Mouse (Mus musculus) limb, embryonic 10.5 days (tissue): Measurements from ENCODE around the gene Abhd17a. TPM values are rescaled to one million over a fixed set of nuclear protein-coding genes. Genes with fewer than 3 reads are reported as not detected.

Source experiments
- DNase-seq: peaks from one replicate; pipeline ENCODE4 v3.0.0-alpha.2; 2017; ENCODE audit warnings: low spot score
- H3K27ac ChIP-seq: fragments of 300-500 bp; sonication (generic); 2 replicates; pipeline ENCODE4 v1.5.1; 2016; ENCODE audit warnings: mild to moderate bottlenecking
- H3K27me3 ChIP-seq: fragments of 300-500 bp; sonication (generic); 2 replicates; pipeline ENCODE4 v1.6.1; 2016; ENCODE audit warnings: low read depth, mild to moderate bottlenecking; ENCODE audit not compliant: poor library complexity, severe bottlenecking
- H3K36me3 ChIP-seq: fragments of 300-500 bp; sonication (generic); 2 replicates; pipeline ENCODE4 v1.6.1; 2016; ENCODE audit warnings: mild to moderate bottlenecking, moderate library complexity
- H3K4me1 ChIP-seq: fragments of 300-500 bp; sonication (generic); 2 replicates; pipeline ENCODE4 v1.6.1; 2016
- H3K4me3 ChIP-seq: fragments of 300-500 bp; sonication (generic); 2 replicates; pipeline ENCODE4 v1.5.1; 2016; ENCODE audit warnings: mild to moderate bottlenecking, moderate library complexity
- H3K9me3 ChIP-seq: fragments of 300-500 bp; sonication (generic); replicated peaks from 2 replicates; pipeline ENCODE4 v1.6.1; 2016; ENCODE audit warnings: mild to moderate bottlenecking
- whole genome bisulfite sequencing: fragments of 180-500 bp; shearing (Covaris S2); methylation state at CpG from one replicate; pipeline ENCODE4 v1.1.7; 2016; 5-methylcytosine and 5-hydroxymethylcytosine counted together
- polyA plus RNA-seq: library from polyadenylated mRNA; unstranded; fragments of >200 nt; fragmentation: Nextera tagmentation; extraction: Ambion mirVana; gene quantifications from 2 replicates; pipeline ENCODE4 v1.2.1, GENCODE M21; 2016

Gene Abhd17a
- polyA plus RNA-seq, 1 experiment from 2014 or later: 108 TPM

GRCm38 (mm10) chr10:80569664-80570066 is 20.5 kb downstream of the Abhd17a start:
- Histone ChIP-seq H3K4me3 (peak overlapping the region; percentile 44), H3K36me3 (peaks cover 30% of the 10 kb centered on the region), H3K9me3 (no peaks in the 10 kb centered on the region), H3K27me3 (no peaks in the 10 kb centered on the region), H3K27ac (peak overlapping the region; percentile 86), H3K4me1 (peaks cover 64% of the 10 kb centered on the region)
- peak; percentile 61 for DNase-seq
- WGBS: 29% methylated on average over 10 of the region's 10 CpGs

- no peak for DNase-seq
- Histone ChIP-seq H3K9me3 (no peaks in the 10 kb centered on the region), H3K27me3 (no peaks in the 10 kb centered on the region), H3K27ac (no peak overlapping the region), H3K4me1 (peaks cover 57% of the 10 kb centered on the region), H3K4me3 (no peak overlapping the region), H3K36me3 (peaks cover 31% of the 10 kb centered on the region)
- 96% methylated on average over 29 of the region's 29 CpGs for WGBS
Measured at GRCm38 (mm10) chr10:80568876-80569275, 21.3 kb downstream of the Abhd17a start.

GRCm38 (mm10) chr10:80566375-80567092 is 23.6 kb downstream of the Abhd17a start:
- Histone ChIP-seq H3K27ac (no peak overlapping the region), H3K27me3 (no peaks in the 10 kb centered on the region), H3K4me3 (no peak overlapping the region), H3K36me3 (peaks cover 33% of the 10 kb centered on the region), H3K9me3 (no peaks in the 10 kb centered on the region), H3K4me1 (peaks cover 45% of the 10 kb centered on the region)
- peak; percentile 91 for DNase-seq
- WGBS: 32% methylated on average over 17 of the region's 17 CpGs

- no peaks in the 10 kb centered on the region for H3K9me3 ChIP-seq
- DNase-seq: peak; percentile 95
- H3K4me1 ChIP-seq: peaks cover 43% of the 10 kb centered on the region
- no peaks in the 10 kb centered on the region for H3K27me3 ChIP-seq
- H3K4me3 ChIP-seq: peak within 1 kb of the TSS; percentile 89
- peaks cover 21% of the 10 kb centered on the region for H3K36me3 ChIP-seq
- under 1% methylated on average over 72 of the region's 72 CpGs for WGBS
- peak within 1 kb of the TSS; percentile 98 for H3K27ac ChIP-seq
Measured at GRCm38 (mm10) chr10:80561116-80561944, 28.8 kb downstream of the Abhd17a start, which contains the start of gene Rexo1. Rexo1 (minus strand) TSS chr10:80561560.

GRCm38 (mm10) chr10:80560621-80561020 is 29.5 kb downstream of the Abhd17a start:
- WGBS: 1% methylated on average over 13 of the region's 13 CpGs
- peaks cover 41% of the 10 kb centered on the region for H3K4me1 ChIP-seq
- peak overlapping the region; percentile 89 for H3K4me3 ChIP-seq

GRCm38 (mm10) chr10:80559431-80559830 is 30.7 kb downstream of the Abhd17a start:
- Histone ChIP-seq H3K4me1 (peaks cover 43% of the 10 kb centered on the region), H3K36me3 (peaks cover 21% of the 10 kb centered on the region), H3K27me3 (no peaks in the 10 kb centered on the region), H3K9me3 (no peaks in the 10 kb centered on the region), H3K4me3 (0 out of 2 replicates have a peak overlapping the region, but pooled peaks have one; percentile 20), H3K27ac (no peak overlapping the region)
- DNase-seq: no peak
- 92% methylated on average over 7 of the region's 7 CpGs for WGBS

More at GRCm38 (mm10) chr10:80560621-80561020, 29.5 kb downstream of the Abhd17a start:
- Histone ChIP-seq H3K9me3 (no peaks in the 10 kb centered on the region), H3K27ac (peak overlapping the region; percentile 98), H3K36me3 (peaks cover 21% of the 10 kb centered on the region), H3K27me3 (no peaks in the 10 kb centered on the region)
- DNase-seq: no peak

- H3K4me3 ChIP-seq: no peak overlapping the region
- peaks cover 29% of the 10 kb centered on the region for H3K36me3 ChIP-seq
- H3K4me1 ChIP-seq: peaks cover 41% of the 10 kb centered on the region
- no peaks in the 10 kb centered on the region for H3K9me3 ChIP-seq
- no peaks in the 10 kb centered on the region for H3K27me3 ChIP-seq
- no peak overlapping the region for H3K27ac ChIP-seq
- DNase-seq: peak; percentile 83
- 42% methylated on average over 5 of the region's 5 CpGs for WGBS
Measured at GRCm38 (mm10) chr10:80557346-80557965, 32.7 kb downstream of the Abhd17a start.

GRCm38 (mm10) chr10:80553997-80554396 is 36.1 kb downstream of the Abhd17a start:
- no peak overlapping the region for H3K27ac ChIP-seq
- H3K36me3 ChIP-seq: peaks cover 54% of the 10 kb centered on the region
- no peaks in the 10 kb centered on the region for H3K9me3 ChIP-seq
- no peak overlapping the region; the same call in 1 of the 2 replicates for H3K4me3 ChIP-seq
- peaks cover 19% of the 10 kb centered on the region for H3K4me1 ChIP-seq
- WGBS: 86% methylated on average over 6 of the region's 6 CpGs
- DNase-seq: no peak
- no peaks in the 10 kb centered on the region for H3K27me3 ChIP-seq

GRCm38 (mm10) chr10:80553575-80553974 is 36.6 kb downstream of the Abhd17a start:
- Histone ChIP-seq H3K4me3 (no peak overlapping the region; the same call in 1 of the 2 replicates), H3K4me1 (peaks cover 18% of the 10 kb centered on the region), H3K27ac (no peak overlapping the region), H3K9me3 (no peaks in the 10 kb centered on the region), H3K27me3 (no peaks in the 10 kb centered on the region), H3K36me3 (peaks cover 57% of the 10 kb centered on the region)
- no peak for DNase-seq
- WGBS: 85% methylated on average over 8 of the region's 8 CpGs

- H3K27me3 ChIP-seq: no peaks in the 10 kb centered on the region
- 63% methylated on average over 9 of the region's 9 CpGs for WGBS
- H3K4me3 ChIP-seq: no peak overlapping the region
- H3K9me3 ChIP-seq: no peaks in the 10 kb centered on the region
- H3K4me1 ChIP-seq: peaks cover 6% of the 10 kb centered on the region
- DNase-seq: no peak
- no peak overlapping the region for H3K27ac ChIP-seq
- peaks cover 68% of the 10 kb centered on the region for H3K36me3 ChIP-seq
Measured at GRCm38 (mm10) chr10:80552364-80552763, 37.8 kb downstream of the Abhd17a start.

- Histone ChIP-seq H3K9me3 (no peaks in the 10 kb centered on the region), H3K36me3 (peaks cover 85% of the 10 kb centered on the region)
Measured at GRCm38 (mm10) chr10:80549279-80549678, 40.9 kb downstream of the Abhd17a start.

GRCm38 (mm10) chr10:80548428-80549006 is 41.6 kb downstream of the Abhd17a start:
- H3K36me3 ChIP-seq: peaks cover 85% of the 10 kb centered on the region
- H3K4me1 ChIP-seq: no peaks in the 10 kb centered on the region
- DNase-seq: peak; percentile 83
- 77% methylated on average over 10 of the region's 10 CpGs for WGBS
- no peaks in the 10 kb centered on the region for H3K9me3 ChIP-seq
- no peak overlapping the region for H3K4me3 ChIP-seq
- no peak overlapping the region for H3K27ac ChIP-seq
- H3K27me3 ChIP-seq: no peaks in the 10 kb centered on the region

More at GRCm38 (mm10) chr10:80549279-80549678, 40.9 kb downstream of the Abhd17a start:
- H3K4me3 ChIP-seq: no peak overlapping the region
- DNase-seq: no peak
- WGBS: 95% methylated on average over 21 of the region's 21 CpGs
- no peak overlapping the region for H3K27ac ChIP-seq
- H3K27me3 ChIP-seq: no peaks in the 10 kb centered on the region
- H3K4me1 ChIP-seq: no peaks in the 10 kb centered on the region
